Mouse (Mus musculus) MEL (cell line): Measurements from ENCODE around the gene Svs1. TPM values are rescaled to one million over a fixed set of nuclear protein-coding genes. Genes with fewer than 3 reads are reported as not detected.

Experiments
- DNase-seq: peaks from one replicate; pipeline ENCODE4 v3.0.0; 2011; ENCODE audit warnings: low read depth, low spot score
- H3K27ac ChIP-seq: 2 replicates; pipeline ENCODE4 v1.5.1; 2012; ENCODE audit warnings: low read depth, mild to moderate bottlenecking, control low read depth, low read length, moderate library complexity; ENCODE audit not compliant: control insufficient read depth
- H3K27me3 ChIP-seq, 2 experiments: fragments of 150-350 bp in 1 of 2; sonication (generic) in 1 of 2; 2 replicates each; pipeline ENCODE4 v1.6.1; 2012; ENCODE audit warnings: low read length in 2 of 2, mild to moderate bottlenecking in 2 of 2, improper control_type of control experiment in 1 of 2, moderate library complexity in 1 of 2; ENCODE audit not compliant: insufficient read depth in 2 of 2, control insufficient read depth in 1 of 2
- H3K36me3 ChIP-seq, 2 experiments: 2 replicates each; pipeline ENCODE4 v1.6.1; 2012 to 2014; ENCODE audit warnings: low read length in 2 of 2, improper control_type of control experiment in 1 of 2, inconsistent platforms in 1 of 2, mild to moderate bottlenecking in 1 of 2; ENCODE audit not compliant: insufficient read depth in 2 of 2, control insufficient read depth in 1 of 2
- H3K4me1 ChIP-seq, 2 experiments: fragments of 150-350 bp in 1 of 2; sonication (generic) in 1 of 2; 2 replicates each; pipeline ENCODE4 v1.6.1; 2012; ENCODE audit warnings: low read length in 2 of 2, improper control_type of control experiment in 1 of 2, mild to moderate bottlenecking in 1 of 2; ENCODE audit not compliant: insufficient read depth in 2 of 2, control insufficient read depth in 1 of 2
- H3K4me3 ChIP-seq, 2 experiments: fragments of 150-350 bp in 1 of 2; sonication (generic) in 1 of 2; 2 replicates each; pipeline ENCODE4 v1.5.1; 2012; ENCODE audit warnings: low read depth in 2 of 2, low read length in 2 of 2, mild to moderate bottlenecking in 2 of 2, moderate library complexity in 2 of 2, control low read depth in 1 of 2, improper control_type of control experiment in 1 of 2; ENCODE audit not compliant: control insufficient read depth in 1 of 2, insufficient read depth in 1 of 2
- H3K79me2 ChIP-seq: 2 replicates; pipeline ENCODE4 v1.6.1; 2012; ENCODE audit warnings: mild to moderate bottlenecking, low read length, moderate library complexity; ENCODE audit not compliant: control insufficient read depth, poor library complexity, insufficient read depth
- H3K9ac ChIP-seq: 2 replicates; pipeline ENCODE4 v1.6.1; 2012; ENCODE audit warnings: low read depth, mild to moderate bottlenecking, control low read depth, low read length, moderate library complexity; ENCODE audit not compliant: control insufficient read depth, poor library complexity, severe bottlenecking
- H3K9me3 ChIP-seq: fragments of 150-350 bp; sonication (generic); replicated peaks from 2 replicates; pipeline ENCODE4 v1.6.1; 2012; ENCODE audit warnings: mild to moderate bottlenecking, low read length, improper control_type of control experiment, moderate library complexity; ENCODE audit not compliant: insufficient read depth
- BHLHE40 ChIP-seq: IDR thresholded peaks from 2 replicates; pipeline ENCODE4 v1.6.1; 2012; ENCODE audit warnings: low read depth, mild to moderate bottlenecking, inconsistent platforms, low read length, improper control_type of control experiment, borderline replicate concordance
- CHD1 ChIP-seq: IDR thresholded peaks from 2 replicates; pipeline ENCODE4 v1.6.1; 2012; ENCODE audit warnings: low read depth, mild to moderate bottlenecking, inconsistent platforms, low read length, improper control_type of control experiment
- GABPA ChIP-seq: IDR thresholded peaks from 2 replicates; pipeline ENCODE4 v1.6.1; 2012; ENCODE audit warnings: low read depth, mild to moderate bottlenecking, inconsistent platforms, low read length, improper control_type of control experiment, moderate library complexity
- JUND ChIP-seq: IDR thresholded peaks from 2 replicates; pipeline ENCODE4 v1.6.1; 2011; ENCODE audit warnings: low read depth, mild to moderate bottlenecking, improper control_type of control experiment, low read length
- KAT2A ChIP-seq: conservative IDR thresholded peaks from 2 replicates; pipeline ENCODE4 v1.6.1; 2012; ENCODE audit warnings: low read depth, low read length, improper control_type of control experiment, inconsistent platforms
- MAX ChIP-seq: IDR thresholded peaks from 2 replicates; pipeline ENCODE4 v1.6.1; 2011; ENCODE audit warnings: low read length, improper control_type of control experiment
- MEF2A ChIP-seq: IDR thresholded peaks from 2 replicates; pipeline ENCODE4 v1.6.1; 2014; ENCODE audit warnings: low read depth, mild to moderate bottlenecking, inconsistent platforms, low read length, improper control_type of control experiment; ENCODE audit not compliant: poor library complexity, insufficient replicate concordance, severe bottlenecking; ENCODE audit errors: extremely low read depth
- MXI1 ChIP-seq: IDR thresholded peaks from 2 replicates; pipeline ENCODE4 v1.6.1; 2011; ENCODE audit warnings: mild to moderate bottlenecking, low read depth, low read length, improper control_type of control experiment
- MYB ChIP-seq: IDR thresholded peaks from 2 replicates; pipeline ENCODE4 v1.6.1; 2011; ENCODE audit warnings: mild to moderate bottlenecking, low read depth, low read length, improper control_type of control experiment
- POLR2AphosphoS5 ChIP-seq: IDR thresholded peaks from 2 replicates; pipeline ENCODE4 v1.6.1; 2012; ENCODE audit warnings: low read depth, borderline replicate concordance, mild to moderate bottlenecking, inconsistent platforms, low read length, moderate library complexity, mixed read lengths
- RAD21 ChIP-seq: IDR thresholded peaks from 2 replicates; pipeline ENCODE4 v1.6.1; 2011; ENCODE audit warnings: mild to moderate bottlenecking, low read depth, low read length, improper control_type of control experiment
- RCOR1 ChIP-seq: IDR thresholded peaks from 2 replicates; pipeline ENCODE4 v1.6.1; 2012; ENCODE audit warnings: low read depth, mild to moderate bottlenecking, inconsistent platforms, low read length, improper control_type of control experiment
- TBP ChIP-seq: IDR thresholded peaks from 2 replicates; pipeline ENCODE4 v1.8.0; 2011; ENCODE audit warnings: low read depth, low read length, improper control_type of control experiment
- USF1 ChIP-seq: IDR thresholded peaks from 2 replicates; pipeline ENCODE4 v1.6.1; 2014; ENCODE audit warnings: low read depth, mild to moderate bottlenecking, inconsistent platforms, low read length, improper control_type of control experiment, moderate library complexity
- USF2 ChIP-seq, 2 experiments: IDR thresholded peaks; 2 replicates each; pipeline ENCODE4 v1.6.1; 2011 to 2012; ENCODE audit warnings: improper control_type of control experiment in 2 of 2, low read length in 2 of 2, borderline replicate concordance in 1 of 2, inconsistent platforms in 1 of 2, low read depth in 1 of 2, mild to moderate bottlenecking in 1 of 2; ENCODE audit not compliant: insufficient read depth in 1 of 2
- ZC3H11A ChIP-seq: IDR thresholded peaks from 2 replicates; pipeline ENCODE4 v1.6.1; 2012; ENCODE audit warnings: low read depth, mild to moderate bottlenecking, inconsistent platforms, low read length, improper control_type of control experiment
- ZKSCAN1 ChIP-seq: IDR thresholded peaks from 2 replicates; pipeline ENCODE4 v1.6.1; 2012; ENCODE audit warnings: low read depth, mild to moderate bottlenecking, inconsistent platforms, low read length, improper control_type of control experiment, moderate library complexity
- ZNF384 ChIP-seq: IDR thresholded peaks from 2 replicates; pipeline ENCODE4 v1.6.1; 2012; ENCODE audit warnings: low read depth, mild to moderate bottlenecking, inconsistent platforms, low read length, improper control_type of control experiment
- polyA plus RNA-seq, 2 experiments: library from polyadenylated mRNA; stranded (reverse) in 1 of 2; unstranded in 1 of 2; fragments of >175 nt in 1 of 2; fragments of >200 nt in 1 of 2; gene quantifications; 2 replicates each; pipeline versions ENCODE4 v1.2.1 to v1.2.4; 2012; ENCODE audit warnings: low replicate concordance in 2 of 2, low read depth in 1 of 2; ENCODE audit not compliant: insufficient read length in 2 of 2, insufficient read depth in 1 of 2, missing spikeins in 1 of 2
- total RNA-seq: library from RNA; depleted of rRNA; stranded (reverse); fragments of 300-350 nt; gene quantifications from 2 replicates; pipeline ENCODE4 v1.2.3, GENCODE M21; 2012

The Svs1 gene
- total and polyA plus RNA-seq, 3 experiments, result not detected

DNA sequence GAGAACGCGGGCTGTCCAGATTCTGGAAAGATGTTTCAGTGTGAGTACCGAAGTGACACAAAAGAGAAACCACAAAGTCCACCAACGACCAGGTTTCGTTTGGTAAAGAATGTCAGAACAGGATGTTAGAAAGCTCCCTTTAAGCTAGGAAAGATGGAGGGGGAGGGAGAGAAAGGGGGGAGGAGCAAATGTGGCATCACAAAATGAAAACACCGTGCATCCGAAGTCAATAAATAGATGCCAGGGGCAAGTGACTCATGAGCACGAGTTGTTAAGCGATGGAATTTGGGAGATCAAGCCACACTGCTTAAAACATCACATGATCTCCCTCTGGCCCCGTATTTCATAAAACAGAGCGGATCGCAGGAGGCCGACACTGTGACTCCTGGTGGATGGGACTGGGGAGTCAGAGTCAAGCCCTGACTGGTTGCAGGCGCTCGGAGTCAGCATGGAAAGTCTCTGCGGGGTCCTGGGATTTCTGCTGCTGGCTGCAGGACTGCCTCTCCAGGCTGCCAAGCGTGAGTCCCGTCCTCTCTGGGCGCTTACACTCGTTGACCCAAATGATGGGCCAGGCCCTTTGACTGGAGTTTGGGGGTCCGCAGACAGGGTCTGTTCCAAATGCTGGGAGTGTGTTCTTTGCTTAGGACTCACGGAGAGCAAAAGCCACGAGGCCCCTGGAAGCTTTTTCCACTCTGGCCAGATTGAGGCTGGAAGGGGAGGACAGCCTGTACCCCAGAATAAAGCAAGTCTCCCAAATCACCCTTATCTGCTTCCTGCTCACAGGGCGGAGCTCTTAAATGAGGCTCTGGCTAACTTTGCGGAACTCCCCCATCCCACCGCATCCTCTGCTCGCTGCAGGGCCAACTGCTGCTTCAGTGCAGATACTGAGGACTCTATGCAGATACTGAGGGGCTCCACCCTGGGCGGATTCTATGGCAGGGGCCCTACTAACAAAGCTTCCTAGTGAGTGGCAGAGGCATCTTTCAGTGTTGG is 49.9 kb downstream of the Svs1 start, which contains the start of gene Gpnmb:
TSS of gene Gpnmb (plus strand) at position 272 of the 993 bp plus-strand sequence.
- H3K79me2 ChIP-seq, result no peaks in the 10 kb centered on the region
- H3K9me3 ChIP-seq, result no peaks in the 10 kb centered on the region
- TF ChIP-seq RCOR1, result no peak
- no peak within 1 kb of the TSS for H3K27ac ChIP-seq
- H3K4me1 ChIP-seq, result no peaks in the 10 kb centered on the region
- no peak within 1 kb of the TSS for H3K4me3 ChIP-seq
- no peaks in the 10 kb centered on the region; a peak in 1 of 4 replicates for H3K27me3 ChIP-seq
- H3K36me3 ChIP-seq, result no peaks in the 10 kb centered on the region
- no peak within 1 kb of the TSS for H3K9ac ChIP-seq
- no peak for DNase-seq

DNA sequence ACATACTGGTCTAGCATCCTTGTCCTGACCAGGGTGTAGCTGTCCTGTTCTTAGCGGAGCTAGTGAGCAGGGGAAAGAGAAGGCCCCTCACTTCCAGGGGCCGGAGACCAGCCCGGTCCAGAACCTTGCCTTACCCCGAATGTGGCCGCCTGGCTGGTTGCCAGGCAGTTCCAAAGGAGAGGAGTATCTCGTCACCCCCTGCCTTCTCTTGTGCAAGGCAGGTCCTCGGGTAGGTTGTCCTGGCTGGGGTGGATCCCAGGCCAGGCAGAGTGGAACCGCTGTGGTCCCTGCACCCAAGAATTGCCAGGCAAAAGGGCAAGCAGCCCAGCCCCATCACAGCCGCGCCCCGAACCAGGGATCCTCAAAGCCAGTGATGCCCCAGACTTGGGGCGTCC is 50.6 kb downstream of the Svs1 start:
- Histone ChIP-seq H3K9me3 (no peaks in the 10 kb centered on the region), H3K4me1 (no peaks in the 10 kb centered on the region), H3K4me3 (no peak overlapping the region), H3K9ac (no peak overlapping the region), H3K36me3 (no peaks in the 10 kb centered on the region), H3K27ac (no peak overlapping the region), H3K79me2 (no peaks in the 10 kb centered on the region), H3K27me3 (no peaks in the 10 kb centered on the region; a peak in 1 of 4 replicates)
- TF ChIP-seq MEF2A (no peak), BHLHE40 (no peak), TBP (no peak), KAT2A (no peak), CHD1 (no peak), POLR2AphosphoS5 (no peak), USF2 (IDR thresholded peaks at IDR 0.05; ENCODE audit: borderline replicate concordance in 1 of 2, insufficient read depth in 1 of 2, low read depth in 1 of 2, low read length in 2 of 2) (no peak), RAD21 (no peak), ZKSCAN1 (no peak), USF1 (no peak), MYB (no peak), MXI1 (no peak), ZNF384 (no peak), MAX (no peak), ZC3H11A (no peak), JUND (no peak), GABPA (no peak)
- no peak for DNase-seq
